Mouse (Mus musculus) spleen, adult 18-20 months (tissue): ENCODE data around the gene Scgb2b26.

Experiments used
- DNase-seq, 2 experiments: peaks; one replicate each; pipeline ENCODE4 v3.0.0; 2022; ENCODE audit warnings: mixed read lengths in 2 of 2

The Scgb2b26 gene

GRCm38 (mm10) chr7:33944940-33945339, at the start of gene Scgb2b26:
TSS of gene Scgb2b26 (minus strand) at chr7:33945040.
- DNase-seq: no peak

- peak in 1 of 2 experiments; percentile 32 for DNase-seq
Measured at GRCm38 (mm10) chr7:33982281-33982680, 37.4 kb upstream of the Scgb2b26 start.

GRCm38 (mm10) chr7:33902982-33903381, 41.9 kb downstream of the Scgb2b26 start:
- DNase-seq: no peak

GRCm38 (mm10) chr7:33900803-33901202, 44.0 kb downstream of the Scgb2b26 start:
- DNase-seq: peak in 1 of 2 experiments; percentile 19

GRCm38 (mm10) chr7:33900007-33900406, 44.8 kb downstream of the Scgb2b26 start:
- DNase-seq: peak in 1 of 2 experiments; percentile 19
